Mouse (Mus musculus) forebrain, embryonic 15.5 days (tissue): ENCODE data around the gene Tnfsf18. TPM values are rescaled to one million over a fixed set of nuclear protein-coding genes. Genes with fewer than 3 reads are reported as not detected.

Experiments
- ATAC-seq: fragments of 200-750 bp; cut with Nextera tagmentation; replicated peaks from 2 replicates; pipeline ENCODE4 v1.8.0; 2017; ENCODE audit warnings: mild to moderate bottlenecking, moderate TSS enrichment, moderate library complexity
- H3K27ac ChIP-seq: fragments of 300-500 bp; sonication (generic); replicated peaks from 2 replicates; pipeline ENCODE4 v1.5.1; 2015; ENCODE audit warnings: mild to moderate bottlenecking, inconsistent platforms
- H3K27me3 ChIP-seq: fragments of 300-500 bp; sonication (generic); 2 replicates; pipeline ENCODE4 v1.6.1; 2015; ENCODE audit warnings: inconsistent platforms
- H3K36me3 ChIP-seq: fragments of 300-500 bp; sonication (generic); 2 replicates; pipeline ENCODE4 v1.6.1; 2015; ENCODE audit warnings: mild to moderate bottlenecking, inconsistent platforms
- H3K4me1 ChIP-seq: fragments of 300-500 bp; sonication (generic); 2 replicates; pipeline ENCODE4 v1.6.1; 2015; ENCODE audit warnings: inconsistent platforms
- H3K4me2 ChIP-seq: fragments of 300-500 bp; sonication (generic); replicated peaks from 2 replicates; pipeline ENCODE4 v1.6.1; 2015; ENCODE audit warnings: mild to moderate bottlenecking, inconsistent platforms
- H3K4me3 ChIP-seq: fragments of 300-500 bp; sonication (generic); 2 replicates; pipeline ENCODE4 v1.5.1; 2015; ENCODE audit warnings: mild to moderate bottlenecking, inconsistent platforms
- H3K9ac ChIP-seq: fragments of 300-500 bp; sonication (generic); replicated peaks from 2 replicates; pipeline ENCODE4 v1.6.1; 2015; ENCODE audit warnings: mild to moderate bottlenecking, inconsistent platforms
- H3K9me3 ChIP-seq: fragments of 300-500 bp; sonication (generic); 2 replicates; pipeline ENCODE4 v1.6.1; 2016; ENCODE audit warnings: inconsistent platforms
- WGBS: fragments of 180-500 bp; shearing (Covaris S2); methylation state at CpG from one replicate; pipeline ENCODE4 v1.1.7; 2015; ENCODE audit warnings: mixed read lengths; 5-methylcytosine and 5-hydroxymethylcytosine counted together
- polyA plus RNA-seq: library from polyadenylated mRNA; unstranded; fragments of >200 nt; fragmentation: Nextera tagmentation; extraction: Ambion mirVana; gene quantifications from 2 replicates; pipeline ENCODE4 v1.2.1, GENCODE M21; 2015

Tnfsf18 gene
- polyA plus RNA-seq = not detected in 2 replicates

GRCm38 (mm10) chr1:161494343-161494742 is at the start of gene Tnfsf18:
TSS of gene Tnfsf18 (plus strand) at chr1:161494655.
- ATAC-seq = no peak
- no peak within 1 kb of the TSS for H3K27ac ChIP-seq
- H3K4me2 ChIP-seq = no peak within 1 kb of the TSS
- 31% methylated on average over 8 of the region's 8 CpGs for WGBS
- H3K36me3 ChIP-seq = no peaks in the 10 kb centered on the region
- H3K4me1 ChIP-seq = no peaks in the 10 kb centered on the region
- no peak within 1 kb of the TSS for H3K9ac ChIP-seq
- H3K4me3 ChIP-seq = no peak within 1 kb of the TSS
- H3K27me3 ChIP-seq = no peaks in the 10 kb centered on the region
- H3K9me3 ChIP-seq = no peaks in the 10 kb centered on the region

GRCm38 (mm10) chr1:161444858-161445257 is 49.6 kb upstream of the Tnfsf18 start:
- H3K4me2 ChIP-seq = no peak overlapping the region
- H3K27ac ChIP-seq = no peak overlapping the region
- WGBS = 79% methylated on average over 7 of the region's 7 CpGs
- H3K9me3 ChIP-seq = no peaks in the 10 kb centered on the region
- H3K4me1 ChIP-seq = no peaks in the 10 kb centered on the region
- no peak overlapping the region for H3K4me3 ChIP-seq
- no peak for ATAC-seq
- no peaks in the 10 kb centered on the region for H3K27me3 ChIP-seq
- H3K9ac ChIP-seq = no peak overlapping the region
- no peaks in the 10 kb centered on the region for H3K36me3 ChIP-seq

- Histone ChIP-seq H3K4me1 (no peaks in the 10 kb centered on the region), H3K27ac (no peak overlapping the region), H3K4me2 (no peak overlapping the region), H3K27me3 (no peaks in the 10 kb centered on the region), H3K9ac (no peak overlapping the region), H3K9me3 (no peaks in the 10 kb centered on the region), H3K36me3 (no peaks in the 10 kb centered on the region), H3K4me3 (no peak overlapping the region)
- 53% methylated on average over 3 of the region's 3 CpGs for WGBS
- ATAC-seq = no peak
These were observed 42.7 kb upstream of the Tnfsf18 start for GRCm38 (mm10) chr1:161451683-161452245.

- no peak overlapping the region for H3K4me3 ChIP-seq
- H3K4me2 ChIP-seq = no peak overlapping the region
- no peaks in the 10 kb centered on the region for H3K4me1 ChIP-seq
- H3K9ac ChIP-seq = no peak overlapping the region
- no peak overlapping the region for H3K27ac ChIP-seq
- no peaks in the 10 kb centered on the region for H3K9me3 ChIP-seq
- H3K27me3 ChIP-seq = no peaks in the 10 kb centered on the region
- no peak for ATAC-seq
- WGBS = 90% methylated on average over 1 of the region's 1 CpGs
- no peaks in the 10 kb centered on the region for H3K36me3 ChIP-seq
These were observed 42.2 kb upstream of the Tnfsf18 start for GRCm38 (mm10) chr1:161452250-161452649.

- Histone ChIP-seq H3K4me3 (no peak overlapping the region), H3K27ac (no peak overlapping the region), H3K27me3 (no peaks in the 10 kb centered on the region), H3K9me3 (no peaks in the 10 kb centered on the region), H3K4me1 (no peaks in the 10 kb centered on the region), H3K9ac (no peak overlapping the region), H3K36me3 (no peaks in the 10 kb centered on the region), H3K4me2 (no peak overlapping the region)
- ATAC-seq = no peak
- WGBS = 84% methylated on average over 2 of the region's 2 CpGs
These were observed 30.9 kb upstream of the Tnfsf18 start for GRCm38 (mm10) chr1:161463388-161464085.

- Histone ChIP-seq H3K27me3 (no peaks in the 10 kb centered on the region), H3K27ac (no peak overlapping the region), H3K9me3 (no peaks in the 10 kb centered on the region), H3K9ac (no peak overlapping the region), H3K36me3 (no peaks in the 10 kb centered on the region), H3K4me2 (no peak overlapping the region), H3K4me3 (no peak overlapping the region), H3K4me1 (no peaks in the 10 kb centered on the region)
- 85% methylated on average over 3 of the region's 3 CpGs for WGBS
- no peak for ATAC-seq
These were observed 17.2 kb upstream of the Tnfsf18 start for GRCm38 (mm10) chr1:161477221-161477620.

- no peak overlapping the region for H3K9ac ChIP-seq
- no peak for ATAC-seq
- 94% methylated on average over 1 of the region's 1 CpGs for WGBS
- H3K4me1 ChIP-seq = no peaks in the 10 kb centered on the region
- no peak overlapping the region for H3K27ac ChIP-seq
- no peaks in the 10 kb centered on the region for H3K27me3 ChIP-seq
- H3K9me3 ChIP-seq = no peaks in the 10 kb centered on the region
- no peak overlapping the region for H3K4me2 ChIP-seq
- H3K4me3 ChIP-seq = no peak overlapping the region
- H3K36me3 ChIP-seq = no peaks in the 10 kb centered on the region
These were observed 14.6 kb upstream of the Tnfsf18 start for GRCm38 (mm10) chr1:161479854-161480253.

- no peaks in the 10 kb centered on the region for H3K9me3 ChIP-seq
- no peak overlapping the region for H3K9ac ChIP-seq
- no peak overlapping the region for H3K27ac ChIP-seq
- WGBS = 93% methylated on average over 3 of the region's 3 CpGs
- H3K4me2 ChIP-seq = no peak overlapping the region
- H3K27me3 ChIP-seq = no peaks in the 10 kb centered on the region
- H3K4me1 ChIP-seq = no peaks in the 10 kb centered on the region
- ATAC-seq = no peak
- no peaks in the 10 kb centered on the region for H3K36me3 ChIP-seq
- H3K4me3 ChIP-seq = no peak overlapping the region
These were observed 12.2 kb upstream of the Tnfsf18 start for GRCm38 (mm10) chr1:161482211-161482610.

- Histone ChIP-seq H3K4me1 (no peaks in the 10 kb centered on the region), H3K27ac (no peak overlapping the region), H3K9me3 (no peaks in the 10 kb centered on the region), H3K36me3 (no peaks in the 10 kb centered on the region), H3K27me3 (no peaks in the 10 kb centered on the region), H3K4me2 (no peak overlapping the region), H3K9ac (no peak overlapping the region), H3K4me3 (no peak overlapping the region)
- no peak for ATAC-seq
- 91% methylated on average over 5 of the region's 5 CpGs for WGBS
These were observed 7.4 kb upstream of the Tnfsf18 start for GRCm38 (mm10) chr1:161487069-161487468.

- Histone ChIP-seq H3K4me1 (no peaks in the 10 kb centered on the region), H3K9ac (no peak overlapping the region), H3K4me2 (no peak overlapping the region), H3K36me3 (no peaks in the 10 kb centered on the region), H3K27ac (no peak overlapping the region), H3K27me3 (no peaks in the 10 kb centered on the region), H3K9me3 (no peaks in the 10 kb centered on the region), H3K4me3 (no peak overlapping the region)
- ATAC-seq = no peak
- WGBS = 81% methylated on average over 7 of the region's 7 CpGs
These were observed 2.7 kb upstream of the Tnfsf18 start for GRCm38 (mm10) chr1:161491766-161492165.

GRCm38 (mm10) chr1:161496866-161497645 is 2.6 kb downstream of the Tnfsf18 start:
- WGBS = 75% methylated on average over 7 of the region's 7 CpGs
- H3K4me3 ChIP-seq = no peak overlapping the region
- H3K4me2 ChIP-seq = no peak overlapping the region
- H3K36me3 ChIP-seq = no peaks in the 10 kb centered on the region
- H3K9ac ChIP-seq = no peak overlapping the region
- no peaks in the 10 kb centered on the region for H3K4me1 ChIP-seq
- H3K9me3 ChIP-seq = no peaks in the 10 kb centered on the region
- ATAC-seq = no peak
- no peak overlapping the region for H3K27ac ChIP-seq
- no peaks in the 10 kb centered on the region for H3K27me3 ChIP-seq

GRCm38 (mm10) chr1:161500114-161500810 is 5.8 kb downstream of the Tnfsf18 start:
- WGBS = 83% methylated on average over 6 of the region's 6 CpGs

More at GRCm38 (mm10) chr1:161500114-161500810, 5.8 kb downstream of the Tnfsf18 start:
- H3K4me1 ChIP-seq = no peaks in the 10 kb centered on the region
- no peak for ATAC-seq
- H3K9ac ChIP-seq = no peak overlapping the region
- no peaks in the 10 kb centered on the region for H3K27me3 ChIP-seq
- no peak overlapping the region for H3K4me2 ChIP-seq
- no peaks in the 10 kb centered on the region for H3K9me3 ChIP-seq
- H3K27ac ChIP-seq = no peak overlapping the region
- H3K36me3 ChIP-seq = no peaks in the 10 kb centered on the region
- H3K4me3 ChIP-seq = no peak overlapping the region
